ENCODE assay signal across 26 mouse cellular contexts in the genomic region with DNA sequence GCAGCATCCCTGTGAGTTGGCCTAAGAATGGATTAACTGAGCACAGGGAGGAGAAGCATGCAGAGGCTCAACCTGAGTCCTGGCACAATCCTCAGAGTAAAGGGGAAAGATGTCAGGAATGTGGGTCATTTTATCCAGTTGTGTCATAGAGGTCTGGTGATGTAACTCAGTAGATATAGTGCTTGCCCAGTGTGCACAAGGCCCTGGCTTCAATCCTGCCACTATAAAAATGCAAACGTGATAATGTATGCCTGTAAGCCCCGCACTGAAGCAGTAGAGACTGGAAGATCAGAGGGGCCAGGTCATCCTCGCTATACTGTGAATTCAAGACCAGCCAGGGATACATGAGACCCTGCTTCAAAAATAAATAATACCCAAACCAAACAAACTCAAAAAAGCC. TPM values are rescaled to one million over a fixed set of nuclear protein-coding genes. Genes with fewer than 3 reads are reported as not detected.
A peak's percentile ranks its signal among the peaks of the same experiment; 100 is the strongest.
DNase-seq lines count a peak whose midpoint lies in the region; ATAC-seq lines count a peak whose summit lies in the region.
"Had no signal": no experiment of that assay in that cellular context is flagged by ENCODE, and none has a peak within 500 bp of the region (broad histone marks: within the 10 kb centered on the region; RNA-seq: fewer than 3 reads in every experiment).

No protein-coding gene starts in this region.

- H3K9me3 ChIP-seq in heart, embryonic 11.5 days (replicated peaks; ENCODE audit: control insufficient read depth, low read length) = no peaks in the 10 kb centered on the region
- H3K9me3 ChIP-seq in embryonic facial prominence, embryonic 10.5 days = no peaks in the 10 kb centered on the region
- H3K9me3 ChIP-seq: embryonic facial prominence, embryonic 12.5 days; embryonic facial prominence, embryonic 15.5 days; G1E; heart, embryonic 10.5 days; hindbrain, embryonic 12.5 days; hindbrain, embryonic 15.5 days had no signal

- H3K4me1 ChIP-seq in heart, embryonic 11.5 days (ENCODE audit: control insufficient read depth, insufficient read depth, low read length) = no peaks in the 10 kb centered on the region; the same call in 1 of the 2 replicates
- H3K4me1 ChIP-seq in embryonic facial prominence, embryonic 10.5 days = peaks cover 21% of the 10 kb centered on the region

- no peak overlapping the region for H3K27ac ChIP-seq in heart, embryonic 11.5 days (ENCODE audit: low read depth, low read length)
- H3K27ac ChIP-seq in embryonic facial prominence, embryonic 10.5 days (replicated peaks) = no peak overlapping the region
- H3K27ac ChIP-seq: embryonic facial prominence, embryonic 12.5 days; embryonic facial prominence, embryonic 15.5 days; heart, adult 2 months; heart, embryonic 10.5 days; hindbrain, embryonic 12.5 days; hindbrain, embryonic 15.5 days had no signal

- WGBS in heart, embryonic 11.5 days (ENCODE audit: insufficient replicate concordance) = 66% methylated on average over 3 of the region's 3 CpGs
- WGBS in embryonic facial prominence, embryonic 10.5 days = 72% methylated on average over 3 of the region's 3 CpGs

- no peak overlapping the region for H3K9ac ChIP-seq in heart, embryonic 11.5 days (ENCODE audit: low read depth, low read length)
- H3K9ac ChIP-seq: embryonic facial prominence, embryonic 12.5 days; embryonic facial prominence, embryonic 15.5 days; forebrain, postnatal 0 days; hindbrain, embryonic 12.5 days; hindbrain, embryonic 15.5 days had no signal

- H3K4me3 ChIP-seq in heart, embryonic 11.5 days (ENCODE audit: low read depth, low read length) = no peak overlapping the region
- no peak overlapping the region for H3K4me3 ChIP-seq in embryonic facial prominence, embryonic 10.5 days
- H3K4me3 ChIP-seq: embryonic facial prominence, embryonic 12.5 days; embryonic facial prominence, embryonic 15.5 days; heart, adult 2 months; heart, embryonic 10.5 days; hindbrain, embryonic 12.5 days; hindbrain, embryonic 15.5 days had no signal

- no peaks in the 10 kb centered on the region for H3K27me3 ChIP-seq in heart, embryonic 11.5 days (ENCODE audit: control insufficient read depth, insufficient read depth, low read length)
- peaks cover 21% of the 10 kb centered on the region for H3K27me3 ChIP-seq in embryonic facial prominence, embryonic 10.5 days (replicated peaks; ENCODE audit: low read depth, poor library complexity, severe bottlenecking)
- H3K27me3 ChIP-seq: CH12.LX; embryonic facial prominence, embryonic 12.5 days; embryonic facial prominence, embryonic 15.5 days; Patski had no signal

- no peak for ATAC-seq in heart, embryonic 11.5 days (replicated peaks; ENCODE audit: insufficient number of reproducible peaks, low FRiP score, low TSS enrichment)
- ATAC-seq: forebrain, embryonic 14.5 days; forebrain, postnatal 0 days; intestine, postnatal 0 days; Patski had no signal

- DNase-seq in adrenal gland, adult 2 months = peak; percentile 44
- DNase-seq in adrenal gland, postnatal 36 days = no peak
- DNase-seq in heart, adult 11 months = peak; percentile 70
- peak; percentile 40 for DNase-seq in 3T3-L1 (ENCODE audit: low read depth, low spot score)
- DNase-seq in embryonic facial prominence, embryonic 10.5 days (ENCODE audit: low spot score) = peak; percentile 4
- DNase-seq in ovary, postnatal 36 days (ENCODE audit: low spot score) = no peak
- DNase-seq in c-Kit-positive CD71-positive TER-119-positive erythroid progenitor cells, embryonic 14.5 days (ENCODE audit: low spot score) = no peak
- DNase-seq: adrenal gland, adult 8-10 months; B cell, adult 2 months; cerebellum, adult 18-20 months; cerebellum, adult 9-10 months; cerebellum, postnatal 14 days; forebrain, postnatal 0 days; gastrocnemius, postnatal 25 days; heart, adult 2 months had no signal

- H3K4me2 ChIP-seq in heart, embryonic 11.5 days = no peak overlapping the region
- H3K4me2 ChIP-seq: embryonic facial prominence, embryonic 12.5 days; embryonic facial prominence, embryonic 15.5 days; hindbrain, embryonic 12.5 days; hindbrain, embryonic 15.5 days had no signal

- no peaks in the 10 kb centered on the region for H3K36me3 ChIP-seq in heart, embryonic 11.5 days (ENCODE audit: control insufficient read depth, insufficient read depth, low read length)
- no peaks in the 10 kb centered on the region for H3K36me3 ChIP-seq in embryonic facial prominence, embryonic 10.5 days (replicated peaks)
- H3K36me3 ChIP-seq: embryonic facial prominence, embryonic 12.5 days; embryonic facial prominence, embryonic 15.5 days; G1E; heart, embryonic 10.5 days; hindbrain, embryonic 12.5 days; hindbrain, embryonic 15.5 days had no signal

RNA-seq across cellular contexts. Expression of a gene that starts 4.6 kb away (rescaled TPM):
- 100 to 1,000 TPM; 349 to 528 TPM for total RNA-seq in adrenal gland, adult 2 months (2021)
- 194 and 230 TPM in 2 replicates for polyA plus RNA-seq in adrenal gland, adult 2 months (2012; rRNA removed)
- 100 to 1,000 TPM; 396 to 515 TPM for total RNA-seq in adrenal gland, postnatal 36 days (2021)
- 386 and 425 TPM in 2 replicates for polyA plus RNA-seq in heart, embryonic 11.5 days (2014; fragmentation: Nextera tagmentation; extraction: Ambion mirVana)
- 112 and 145 TPM in 2 replicates for polyA plus RNA-seq in embryonic facial prominence, embryonic 10.5 days (2016; fragmentation: Nextera tagmentation; extraction: Ambion mirVana)

RNA-seq across cellular contexts. Expression of a gene that starts 51.1 kb away (rescaled TPM):
- 10 to 100 TPM; 13.1 to 13.7 TPM for total RNA-seq in adrenal gland, adult 2 months (2021)
- 1.5 and 1.7 TPM in 2 replicates for polyA plus RNA-seq in adrenal gland, adult 2 months (2012; rRNA removed)
- 10 to 100 TPM; 12.9 to 15.3 TPM for total RNA-seq in adrenal gland, postnatal 36 days (2021)
- polyA plus RNA-seq in heart, embryonic 11.5 days (2014; fragmentation: Nextera tagmentation; extraction: Ambion mirVana) = 14.5 and 15.6 TPM in 2 replicates
- 22.5 and 23.0 TPM in 2 replicates for polyA plus RNA-seq in embryonic facial prominence, embryonic 10.5 days (2016; fragmentation: Nextera tagmentation; extraction: Ambion mirVana)

Comparison
In these comparisons a context has a peak if more than half of its experiments do, and no peak if none do; other contexts are left out.
1. DNase-seq: peak in adrenal gland, adult 2 months (single experiment), heart, adult 11 months (single experiment), 3T3-L1 (single experiment) and embryonic facial prominence, embryonic 10.5 days (single experiment); none in adrenal gland, postnatal 36 days (0 of 2), ovary, postnatal 36 days (single experiment) and c-Kit-positive CD71-positive TER-119-positive erythroid progenitor cells, embryonic 14.5 days (single experiment).